In genomic region chr5:151344737-151345136, GRCm38 (mm10) we compare ENCODE assay signal across 25 mouse cellular contexts.
DNase-seq lines count a peak whose midpoint lies in the region; ATAC-seq and TF ChIP-seq lines count a peak whose summit lies in the region.
"Had no signal": no experiment of that assay in that cellular context is flagged by ENCODE, and none has a peak within 500 bp of the region (broad histone marks: within the 10 kb centered on the region; RNA-seq: fewer than 3 reads in every experiment).

No protein-coding gene starts in this region.

- WGBS in liver, postnatal 0 days (ENCODE audit: insufficient replicate concordance), result 51% methylated on average over 4 of the region's 4 CpGs

- TF ChIP-seq RAD21 in CH12.LX (IDR thresholded peaks at IDR 0.05; ENCODE audit: low read depth, low read length), result no peak

- H3K4me3 ChIP-seq in CH12.LX (replicated peaks in 1 of 3; ENCODE audit: low read depth in 2 of 3, low read length in 2 of 3, poor library complexity in 1 of 3), result no peak overlapping the region
- no peak overlapping the region for H3K4me3 ChIP-seq in liver, postnatal 0 days (ENCODE audit: low read depth, low read length)
- H3K4me3 ChIP-seq: embryonic facial prominence, embryonic 13.5 days; embryonic facial prominence, embryonic 15.5 days; erythroblast, embryonic 14.5 days; forebrain, embryonic 10.5 days; forebrain, embryonic 12.5 days had no signal

- peak; percentile 95 for ATAC-seq in granulocyte monocyte progenitor cell, adult 5-6 weeks (replicated peaks; ENCODE audit: poor library complexity, severe bottlenecking)
- peak; percentile 84 for ATAC-seq in megakaryocyte, adult 5-6 weeks (ENCODE audit: poor library complexity, severe bottlenecking)
- ATAC-seq in frontal cortex, adult (ENCODE audit: low TSS enrichment), result no peak
- ATAC-seq in liver, postnatal 0 days, result no peak
- ATAC-seq: CD4-positive, CD25-positive, alpha-beta regulatory T cell, adult 4 months; forebrain, embryonic 14.5 days; forebrain, embryonic 16.5 days had no signal

- in situ Hi-C loops in CH12.LX (cut with MboI; ENCODE audit: low pct_ligation_motif_present, low pct_unique_long_range_greater_than_20kb, low sequenced_read_pairs), result no loop called here

- dilution Hi-C loops in CH12.LX (cut with MboI; ENCODE audit: extremely low pct_ligation_motif_present, extremely low pct_unique_long_range_greater_than_20kb, low sequenced_read_pairs), result no loop called here

- TF ChIP-seq CTCF in CH12.LX (conservative IDR thresholded peaks at IDR 0.05 in 1 of 2, IDR thresholded peaks at IDR 0.05 in 1 of 2; ENCODE audit: low read depth in 2 of 2, low read length in 2 of 2), result no peak
- TF ChIP-seq CTCF in liver, postnatal 0 days (IDR thresholded peaks at IDR 0.05; ENCODE audit: low read depth), result no peak

- no peak for TF ChIP-seq POLR2A in CH12.LX (IDR thresholded peaks at IDR 0.05; ENCODE audit: low read depth, low read length)

- no peak overlapping the region for H3K27ac ChIP-seq in CH12.LX (ENCODE audit: insufficient read depth, low read depth)
- no peak overlapping the region for H3K27ac ChIP-seq in liver, postnatal 0 days (ENCODE audit: low read depth)
- H3K27ac ChIP-seq: embryonic facial prominence, embryonic 13.5 days; embryonic facial prominence, embryonic 15.5 days; forebrain, embryonic 10.5 days; forebrain, embryonic 12.5 days had no signal

- peaks cover 5 to 15% of the 10 kb centered on the region in 2 experiments; a peak in 2 of 4 replicates for H3K4me1 ChIP-seq in CH12.LX (ENCODE audit: control insufficient read depth in 1 of 2, insufficient read depth in 2 of 2)
- H3K4me1 ChIP-seq in liver, postnatal 0 days (ENCODE audit: insufficient read depth), result no peaks in the 10 kb centered on the region
- H3K4me1 ChIP-seq: embryonic facial prominence, embryonic 15.5 days; forebrain, embryonic 12.5 days had no signal

- no peaks in the 10 kb centered on the region for H3K9me3 ChIP-seq in CH12.LX (replicated peaks; ENCODE audit: low read length)
- no peaks in the 10 kb centered on the region for H3K9me3 ChIP-seq in liver, postnatal 0 days (ENCODE audit: low read length)
- H3K9me3 ChIP-seq: embryonic facial prominence, embryonic 13.5 days; embryonic facial prominence, embryonic 15.5 days; forebrain, embryonic 10.5 days; forebrain, embryonic 12.5 days had no signal

- H3K79me2 ChIP-seq in CH12.LX (replicated peaks; ENCODE audit: control insufficient read depth, extremely low read depth, insufficient read depth, poor library complexity, severe bottlenecking), result no peaks in the 10 kb centered on the region

- H3K4me2 ChIP-seq in CH12.LX (ENCODE audit: insufficient read depth, low read depth, poor library complexity, severe bottlenecking), result 0 out of 2 replicates have a peak overlapping the region, but pooled peaks have one; percentile 22
- no peak overlapping the region for H3K4me2 ChIP-seq in liver, postnatal 0 days (ENCODE audit: low read depth, low read length)
- H3K4me2 ChIP-seq: embryonic facial prominence, embryonic 13.5 days; embryonic facial prominence, embryonic 15.5 days; forebrain, embryonic 12.5 days had no signal

- H3K36me3 ChIP-seq in CH12.LX (replicated peaks in 1 of 2; ENCODE audit: control insufficient read depth in 1 of 2, insufficient read depth in 1 of 2, low read length in 1 of 2), result no peaks in the 10 kb centered on the region
- H3K36me3 ChIP-seq in liver, postnatal 0 days (replicated peaks; ENCODE audit: insufficient read depth, low read length), result no peaks in the 10 kb centered on the region
- H3K36me3 ChIP-seq: embryonic facial prominence, embryonic 13.5 days; embryonic facial prominence, embryonic 15.5 days; forebrain, embryonic 10.5 days; forebrain, embryonic 12.5 days had no signal

- no peaks in the 10 kb centered on the region for H3K27me3 ChIP-seq in CH12.LX (replicated peaks)
- H3K27me3 ChIP-seq in liver, postnatal 0 days (ENCODE audit: insufficient read depth, low read length), result no peaks in the 10 kb centered on the region
- H3K27me3 ChIP-seq: embryonic facial prominence, embryonic 13.5 days; embryonic facial prominence, embryonic 15.5 days; forebrain, embryonic 12.5 days had no signal

- no peak overlapping the region for H3K9ac ChIP-seq in CH12.LX (ENCODE audit: insufficient read depth, low read depth)
- no peak overlapping the region for H3K9ac ChIP-seq in liver, postnatal 0 days (replicated peaks)
- H3K9ac ChIP-seq: embryonic facial prominence, embryonic 13.5 days; embryonic facial prominence, embryonic 15.5 days; forebrain, embryonic 12.5 days had no signal

- DNase-seq in CH12.LX (ENCODE audit: extremely low read depth), result peak; percentile 6
- no peak for DNase-seq in urinary bladder, postnatal 36 days (ENCODE audit: low spot score in 2 of 2)
- DNase-seq in adrenal gland, postnatal 14 days, result no peak
- DNase-seq in liver, postnatal 0 days, result no peak
- DNase-seq: adrenal gland, adult 2 months; adrenal gland, postnatal 10 days; adrenal gland, postnatal 36 days; B cell, adult 2 months; cerebellum, adult 11-12 months; cerebellum, adult 2 months; cerebellum, adult 9-10 months; cerebellum, postnatal 10 days; cerebellum, postnatal 25 days; embryo, embryonic 11 days had no signal

- no peak for TF ChIP-seq EP300 in CH12.LX (IDR thresholded peaks at IDR 0.05; ENCODE audit: low read length)
- TF ChIP-seq EP300 in liver, postnatal 0 days (IDR thresholded peaks at IDR 0.05; ENCODE audit: low read depth), result no peak

TF ChIP-seq in CH12.LX, 34 proteins besides CTCF, POLR2A, EP300 and RAD21:
- TF ChIP-seq JUN (IDR thresholded peaks at IDR 0.05; ENCODE audit: insufficient read depth, low read depth, low read length), result no peak
- no peak for TF ChIP-seq ZNF384 (IDR thresholded peaks at IDR 0.05; ENCODE audit: low read depth, low read length)
- TF ChIP-seq USF1 (IDR thresholded peaks at IDR 0.05; ENCODE audit: low read depth, low read length), result no peak
- no peak for TF ChIP-seq MYC (IDR thresholded peaks at IDR 0.05; ENCODE audit: low read depth, low read length)
- TF ChIP-seq ZC3H11A (IDR thresholded peaks at IDR 0.05; ENCODE audit: low read depth, low read length), result no peak
- no peak for TF ChIP-seq ZKSCAN1 (IDR thresholded peaks at IDR 0.05; ENCODE audit: borderline replicate concordance, low read depth, low read length)
- TF ChIP-seq UBTF (IDR thresholded peaks at IDR 0.05; ENCODE audit: low read depth, low read length), result no peak
- no peak for TF ChIP-seq JUND (conservative IDR thresholded peaks at IDR 0.05; ENCODE audit: low read depth, low read length)
- TF ChIP-seq NRF1 (IDR thresholded peaks at IDR 0.05; ENCODE audit: low read depth, low read length), result no peak
- TF ChIP-seq MAFK (IDR thresholded peaks at IDR 0.05; ENCODE audit: insufficient replicate concordance, low read length), result no peak
- TF ChIP-seq ZMIZ1 (IDR thresholded peaks at IDR 0.05; ENCODE audit: low read depth, low read length), result no peak
- TF ChIP-seq PAX5 (IDR thresholded peaks at IDR 0.05; ENCODE audit: low read length), result no peak
- no peak for TF ChIP-seq BHLHE40 (IDR thresholded peaks at IDR 0.05; ENCODE audit: low read depth, low read length)
- TF ChIP-seq RCOR1 (conservative IDR thresholded peaks at IDR 0.05; ENCODE audit: low read depth, low read length), result no peak
- no peak for TF ChIP-seq CHD2 (IDR thresholded peaks at IDR 0.05; ENCODE audit: low read length)
- no peak for TF ChIP-seq SIN3A (IDR thresholded peaks at IDR 0.05; ENCODE audit: low read length)
- TF ChIP-seq SMC3 (IDR thresholded peaks at IDR 0.05; ENCODE audit: low read depth, low read length), result no peak
- TF ChIP-seq E2F4 (IDR thresholded peaks at IDR 0.05; ENCODE audit: insufficient replicate concordance, low read depth, low read length), result no peak

Comparison
In these comparisons a context has a peak if more than half of its experiments do, and no peak if none do; other contexts are left out.
1. ATAC-seq: peak in granulocyte monocyte progenitor cell, adult 5-6 weeks (single experiment) and megakaryocyte, adult 5-6 weeks (single experiment); none in frontal cortex, adult (single experiment) and liver, postnatal 0 days (single experiment).